Comparison of ENCODE assay signal across 8 mouse cellular contexts in the genomic region with DNA sequence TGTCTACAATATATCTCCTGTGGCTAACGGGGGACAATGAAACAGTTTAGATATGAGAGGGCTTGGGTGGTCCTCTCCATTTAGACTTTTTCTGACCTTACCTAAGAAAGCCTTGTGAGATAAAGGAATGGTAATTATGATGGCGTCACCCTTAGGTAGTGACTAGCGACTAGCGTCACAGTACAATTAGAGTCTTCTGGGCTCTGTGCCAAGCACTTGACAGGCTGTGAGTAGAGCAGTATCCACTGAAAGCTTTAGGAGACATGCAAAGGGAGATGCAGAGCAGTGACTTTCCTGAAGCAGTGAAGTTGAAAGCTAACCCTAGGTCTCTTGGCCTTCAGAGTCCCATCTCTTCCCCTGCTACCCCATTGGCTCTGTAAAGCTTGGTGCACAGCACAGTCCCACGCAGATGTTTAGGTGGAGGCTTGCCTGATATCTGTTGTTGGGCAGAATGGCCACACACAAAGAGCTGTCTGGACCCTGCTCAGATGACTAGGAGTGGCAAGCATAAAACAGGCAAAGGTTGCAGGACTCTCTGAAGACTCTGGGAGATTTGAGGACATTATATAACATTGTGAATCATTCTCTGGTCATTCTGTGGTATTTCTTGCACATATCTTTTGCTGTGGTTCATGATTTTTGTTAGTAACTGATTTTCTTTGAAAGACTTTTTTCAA. TPM values are rescaled to one million over a fixed set of nuclear protein-coding genes. Genes with fewer than 3 reads are reported as not detected.
DNase-seq lines count a peak whose midpoint lies in the region; ATAC-seq lines count a peak whose summit lies in the region.

No protein-coding gene starts in this region.

- no peaks in the 10 kb centered on the region for H3K4me1 ChIP-seq in neural tube, embryonic 11.5 days (ENCODE audit: control insufficient read depth, insufficient read depth, low read length)
- H3K4me1 ChIP-seq in neural tube, embryonic 15.5 days, result no peaks in the 10 kb centered on the region
- peaks cover 17% of the 10 kb centered on the region; the same call in 1 of the 2 replicates for H3K4me1 ChIP-seq in kidney, embryonic 14.5 days (ENCODE audit: control insufficient read depth, insufficient read depth, low read length)

- H3K9ac ChIP-seq in neural tube, embryonic 11.5 days (ENCODE audit: low read length), result no peak overlapping the region
- H3K9ac ChIP-seq in neural tube, embryonic 15.5 days (replicated peaks), result no peak overlapping the region
- H3K9ac ChIP-seq in kidney, embryonic 14.5 days (ENCODE audit: low read depth, low read length), result no peak overlapping the region

- H3K27ac ChIP-seq in neural tube, embryonic 11.5 days (ENCODE audit: low read depth, low read length), result no peak overlapping the region
- H3K27ac ChIP-seq in neural tube, embryonic 15.5 days (replicated peaks), result no peak overlapping the region
- H3K27ac ChIP-seq in kidney, embryonic 14.5 days (ENCODE audit: low read depth, low read length), result peak overlapping the region; percentile 30; the same call in 1 of the 2 replicates

- ATAC-seq in neural tube, embryonic 11.5 days (ENCODE audit: insufficient read depth, low FRiP score, low TSS enrichment), result no peak
- no peak for ATAC-seq in neural tube, embryonic 15.5 days (ENCODE audit: low FRiP score)
- peak; percentile 56; the same call in 1 of the 2 replicates for ATAC-seq in kidney, embryonic 14.5 days (ENCODE audit: low FRiP score, low TSS enrichment)

- 67% methylated on average over 5 of the region's 5 CpGs for WGBS in neural tube, embryonic 11.5 days
- WGBS in neural tube, embryonic 15.5 days, result 47% methylated on average over 5 of the region's 5 CpGs
- 47% methylated on average over 5 of the region's 5 CpGs for WGBS in kidney, embryonic 14.5 days

- no peaks in the 10 kb centered on the region for H3K27me3 ChIP-seq in neural tube, embryonic 11.5 days (ENCODE audit: control insufficient read depth, insufficient read depth, low read length)
- no peaks in the 10 kb centered on the region for H3K27me3 ChIP-seq in neural tube, embryonic 15.5 days (replicated peaks)
- H3K27me3 ChIP-seq in kidney, embryonic 14.5 days (ENCODE audit: control insufficient read depth, insufficient read depth, low read length), result no peaks in the 10 kb centered on the region

- H3K36me3 ChIP-seq in neural tube, embryonic 11.5 days (ENCODE audit: control insufficient read depth, insufficient read depth, low read length), result no peaks in the 10 kb centered on the region
- no peaks in the 10 kb centered on the region for H3K36me3 ChIP-seq in neural tube, embryonic 15.5 days
- H3K36me3 ChIP-seq in kidney, embryonic 14.5 days (ENCODE audit: control insufficient read depth, insufficient read depth, low read length), result no peaks in the 10 kb centered on the region

- DNase-seq in neural tube, embryonic 11.5 days (ENCODE audit: low spot score), result peak; percentile 20
- DNase-seq in heart, adult 18-20 months, result peak; percentile 19 to 52
- peak; percentile 48 to 54 for DNase-seq in right cerebral cortex, postnatal 10 days (ENCODE audit: low spot score in 2 of 2)
- DNase-seq in urinary bladder, adult 2 months (ENCODE audit: low spot score), result no peak
- no peak for DNase-seq in spleen, postnatal 14 days (ENCODE audit: low spot score in 2 of 2)
- DNase-seq in B cell, adult 2 months, result no peak

- H3K4me3 ChIP-seq in neural tube, embryonic 11.5 days (ENCODE audit: low read depth, low read length), result no peak overlapping the region
- no peak overlapping the region for H3K4me3 ChIP-seq in neural tube, embryonic 15.5 days (replicated peaks)
- no peak overlapping the region for H3K4me3 ChIP-seq in kidney, embryonic 14.5 days (ENCODE audit: low read length)

- no peaks in the 10 kb centered on the region for H3K9me3 ChIP-seq in neural tube, embryonic 11.5 days (ENCODE audit: control insufficient read depth, low read length)
- H3K9me3 ChIP-seq in neural tube, embryonic 15.5 days (replicated peaks), result 0 out of 2 replicates have a peak, but pooled peaks cover 3% of the 10 kb centered on the region
- no peaks in the 10 kb centered on the region for H3K9me3 ChIP-seq in kidney, embryonic 14.5 days (ENCODE audit: control insufficient read depth, low read length)

- no peak overlapping the region for H3K4me2 ChIP-seq in neural tube, embryonic 11.5 days (ENCODE audit: low read depth)
- H3K4me2 ChIP-seq in neural tube, embryonic 15.5 days, result no peak overlapping the region
- no peak overlapping the region for H3K4me2 ChIP-seq in kidney, embryonic 14.5 days (replicated peaks; ENCODE audit: low read depth, low read length)

RNA-seq across cellular contexts. Expression of a gene that starts 48.1 kb away (rescaled TPM):
- 20.0 and 32.0 TPM in 2 replicates for polyA plus RNA-seq in neural tube, embryonic 11.5 days (2014; fragmentation: Nextera tagmentation; extraction: Ambion mirVana)
- 7.7 and 10.0 TPM in 2 replicates for polyA plus RNA-seq in neural tube, embryonic 15.5 days (2015; fragmentation: Nextera tagmentation; extraction: Ambion mirVana)
- 10 to 100 TPM; 42.7 to 51.6 TPM for total RNA-seq in heart, adult 18-20 months (2021)
- 17.6 and 28.9 TPM in 2 replicates for polyA plus RNA-seq in kidney, embryonic 14.5 days (2014; fragmentation: Nextera tagmentation; extraction: Ambion mirVana)
- 10.1 and 12.0 TPM in 2 replicates for polyA plus RNA-seq in urinary bladder, adult 2 months (2012; rRNA removed)

Comparison
In these comparisons a context has a peak if more than half of its experiments do, and no peak if none do; other contexts are left out.
1. DNase-seq: peak in neural tube, embryonic 11.5 days (single experiment), heart, adult 18-20 months (2 of 2) and right cerebral cortex, postnatal 10 days (2 of 2); none in urinary bladder, adult 2 months (single experiment), spleen, postnatal 14 days (0 of 2) and B cell, adult 2 months (0 of 2).